Mouse (Mus musculus) small intestine, adult 2 months (tissue): ENCODE measurements around the gene Rdm1. TPM values are rescaled to one million over a fixed set of nuclear protein-coding genes. Genes with fewer than 3 reads are reported as not detected.
A peak's percentile ranks its signal among the peaks of the same experiment; 100 is the strongest.
"Not testable (repeated sequence)": the region's sequence is repeated elsewhere in the genome, so short reads cannot be mapped to it uniquely, and the experiment has no call there.

Experiments
- H3K27ac ChIP-seq: fragments of 200-500 bp; 2 replicates; pipeline ENCODE4 v1.5.1; 2012; ENCODE audit warnings: low read depth, low read length, control low read depth, inconsistent platforms; ENCODE audit not compliant: insufficient read depth
- H3K27me3 ChIP-seq: fragments of 200-500 bp; 2 replicates; pipeline ENCODE4 v1.6.1; 2012; ENCODE audit warnings: mild to moderate bottlenecking, moderate library complexity, low read length, inconsistent platforms; ENCODE audit not compliant: control insufficient read depth, insufficient read depth
- H3K36me3 ChIP-seq: fragments of 200-500 bp; 2 replicates; pipeline ENCODE4 v1.6.1; 2012; ENCODE audit warnings: mild to moderate bottlenecking, low read length, control low read depth, inconsistent platforms; ENCODE audit not compliant: control insufficient read depth, insufficient read depth
- H3K4me1 ChIP-seq: fragments of 200-500 bp; 2 replicates; pipeline ENCODE4 v1.6.1; 2012; ENCODE audit warnings: low read length, inconsistent platforms, mixed read lengths; ENCODE audit not compliant: control insufficient read depth, insufficient read depth, insufficient read length
- H3K4me3 ChIP-seq: fragments of 200-500 bp; 2 replicates; pipeline ENCODE4 v1.5.1; 2012; ENCODE audit warnings: low read depth, mild to moderate bottlenecking, control low read depth, inconsistent platforms, low read length, moderate library complexity
- CTCF ChIP-seq: fragments of 200-500 bp; IDR thresholded peaks from 2 replicates; pipeline ENCODE4 v1.5.1; 2012; ENCODE audit warnings: low read depth, mild to moderate bottlenecking, control low read depth, inconsistent platforms, low read length, moderate library complexity, mixed read lengths; ENCODE audit not compliant: insufficient replicate concordance, insufficient read length; ENCODE audit errors: extremely low read depth
- POLR2A ChIP-seq: fragments of 200-500 bp; IDR thresholded peaks from 2 replicates; pipeline ENCODE4 v1.6.1; 2012; ENCODE audit warnings: low read depth, mild to moderate bottlenecking, control low read depth, inconsistent platforms, low read length, moderate library complexity
- WGBS: fragments of 180-500 bp; shearing (Covaris S2); methylation state at CpG from one replicate; pipeline ENCODE4 v1.1.7; 2018; 5-methylcytosine and 5-hydroxymethylcytosine counted together
- polyA plus RNA-seq: library from polyadenylated mRNA; depleted of rRNA; stranded (reverse); fragments of >200 nt; gene quantifications from 2 replicates; pipeline ENCODE4 v1.2.3, GENCODE M21; 2012

The Rdm1 gene
- polyA plus RNA-seq, 1 experiment = 12.4 TPM

GRCm38 (mm10) chr11:101616948-101617767, 9.8 kb upstream of the Rdm1 start:
- Histone ChIP-seq H3K4me1 (peaks cover 6% of the 10 kb centered on the region; the same call in 1 of the 2 replicates), H3K27me3 (no peaks in the 10 kb centered on the region; the same call in 1 of the 2 replicates), H3K4me3 (no peak overlapping the region), H3K36me3 (no peaks in the 10 kb centered on the region), H3K27ac (no peak overlapping the region)
- no peak for TF ChIP-seq POLR2A
- no peak for TF ChIP-seq CTCF
- 26% methylated on average over 18 of the region's 18 CpGs for WGBS

- TF ChIP-seq POLR2A = no peak
- no peak for TF ChIP-seq CTCF
- Histone ChIP-seq H3K36me3 (no peaks in the 10 kb centered on the region), H3K4me1 (peaks cover 6% of the 10 kb centered on the region; the same call in 1 of the 2 replicates), H3K4me3 (no peak overlapping the region), H3K27ac (no peak overlapping the region), H3K27me3 (no peaks in the 10 kb centered on the region; the same call in 1 of the 2 replicates)
- WGBS = 21% methylated on average over 8 of the region's 8 CpGs
Observed at GRCm38 (mm10) chr11:101617849-101618248, 9.1 kb upstream of the Rdm1 start.

GRCm38 (mm10) chr11:101618596-101618995, 8.4 kb upstream of the Rdm1 start:
- Histone ChIP-seq H3K4me3 (no peak overlapping the region), H3K27me3 (no peaks in the 10 kb centered on the region; the same call in 1 of the 2 replicates), H3K36me3 (no peaks in the 10 kb centered on the region), H3K27ac (no peak overlapping the region), H3K4me1 (peaks cover 6% of the 10 kb centered on the region; the same call in 1 of the 2 replicates)
- TF ChIP-seq POLR2A (no peak), CTCF (no peak)
- WGBS = 87% methylated on average over 3 of the region's 3 CpGs

- H3K27ac ChIP-seq, H3K27me3 ChIP-seq, H3K4me1 ChIP-seq, H3K4me3 ChIP-seq, H3K36me3 ChIP-seq: not testable (repeated sequence)
- 68% methylated on average over 11 of the region's 11 CpGs for whole genome bisulfite sequencing
Observed at GRCm38 (mm10) chr11:101620022-101620655, 6.9 kb upstream of the Rdm1 start.

GRCm38 (mm10) chr11:101626649-101626994, 373 bp upstream of the Rdm1 start:
- H3K4me3 ChIP-seq = peak overlapping the region; percentile 55
- TF ChIP-seq CTCF (no peak), POLR2A (no peak)
- no peaks in the 10 kb centered on the region for H3K27me3 ChIP-seq
- no peaks in the 10 kb centered on the region for H3K4me1 ChIP-seq
- H3K27ac ChIP-seq = peak overlapping the region; percentile 96
- 3% methylated on average over 8 of the region's 8 CpGs for WGBS
- H3K36me3 ChIP-seq = no peaks in the 10 kb centered on the region

- TF ChIP-seq CTCF (no peak), POLR2A (peak; percentile 58; the same call in 1 of the 2 replicates)
- Histone ChIP-seq H3K4me1 (no peaks in the 10 kb centered on the region), H3K36me3 (no peaks in the 10 kb centered on the region), H3K4me3 (peak overlapping the region; percentile 74), H3K27ac (peak overlapping the region; percentile 76), H3K27me3 (no peaks in the 10 kb centered on the region)
- under 1% methylated on average over 33 of the region's 33 CpGs for WGBS
Observed at GRCm38 (mm10) chr11:101627857-101628559, 1.0 kb downstream of the Rdm1 start.

GRCm38 (mm10) chr11:101628733-101629417, 1.9 kb downstream of the Rdm1 start:
- H3K4me3 ChIP-seq = not testable (repeated sequence)

More at GRCm38 (mm10) chr11:101628733-101629417, 1.9 kb downstream of the Rdm1 start:
- not testable (repeated sequence) for H3K4me1 ChIP-seq, H3K27me3 ChIP-seq, H3K27ac ChIP-seq, H3K36me3 ChIP-seq
- 55% methylated on average over 5 of the region's 5 CpGs for WGBS
